Mouse (Mus musculus): ENCODE results near the gene Evi5.

Evi5 gene

DNA sequence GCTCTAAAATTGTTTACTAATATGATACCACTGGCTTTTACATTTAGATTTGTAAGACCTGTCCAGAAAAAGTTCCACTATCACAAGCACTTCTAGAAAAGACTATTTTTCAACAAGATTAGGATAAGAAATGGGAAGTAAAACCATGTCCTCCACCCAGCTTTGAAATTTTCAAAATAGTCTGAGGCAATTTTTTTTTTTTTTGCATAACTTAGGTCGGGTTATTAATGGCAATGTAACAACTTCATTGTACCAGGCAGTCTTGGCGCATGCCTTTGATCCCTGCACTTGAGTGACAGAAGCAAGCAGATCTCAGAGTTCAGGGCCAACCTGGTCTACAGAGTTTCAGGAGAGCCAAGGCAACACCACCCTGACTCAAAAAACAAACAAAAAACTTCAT, 5.2 kb downstream of the Evi5 start:
- no peak for DNase-seq

DNA sequence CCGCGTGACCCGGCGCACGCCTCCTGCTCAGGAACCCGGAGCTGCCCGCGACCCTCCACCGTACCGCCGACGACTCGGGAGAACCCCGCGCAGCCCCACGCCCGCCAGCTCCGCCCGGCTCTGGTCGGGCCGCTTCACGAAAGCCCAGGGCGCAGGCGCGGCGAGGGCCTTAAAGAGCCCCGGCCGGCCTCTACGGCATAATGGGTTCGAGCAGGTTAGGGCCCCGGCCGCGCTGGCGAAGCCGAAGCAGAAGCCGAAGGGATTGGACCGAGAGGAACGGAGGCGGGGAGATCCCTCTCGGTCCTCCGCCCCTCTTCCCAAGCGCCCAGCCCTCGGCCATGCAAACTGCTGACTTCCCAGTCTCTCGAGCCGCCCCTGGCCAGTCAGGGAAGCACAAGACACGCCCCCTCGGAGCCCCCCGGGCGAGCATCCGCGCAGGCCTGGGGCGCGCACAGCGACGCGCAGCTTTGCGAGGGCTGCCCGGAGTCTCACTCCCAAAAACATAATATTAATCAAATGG, 5.9 kb downstream of the Evi5 start:
- DNase-seq: peak; percentile 87

DNA sequence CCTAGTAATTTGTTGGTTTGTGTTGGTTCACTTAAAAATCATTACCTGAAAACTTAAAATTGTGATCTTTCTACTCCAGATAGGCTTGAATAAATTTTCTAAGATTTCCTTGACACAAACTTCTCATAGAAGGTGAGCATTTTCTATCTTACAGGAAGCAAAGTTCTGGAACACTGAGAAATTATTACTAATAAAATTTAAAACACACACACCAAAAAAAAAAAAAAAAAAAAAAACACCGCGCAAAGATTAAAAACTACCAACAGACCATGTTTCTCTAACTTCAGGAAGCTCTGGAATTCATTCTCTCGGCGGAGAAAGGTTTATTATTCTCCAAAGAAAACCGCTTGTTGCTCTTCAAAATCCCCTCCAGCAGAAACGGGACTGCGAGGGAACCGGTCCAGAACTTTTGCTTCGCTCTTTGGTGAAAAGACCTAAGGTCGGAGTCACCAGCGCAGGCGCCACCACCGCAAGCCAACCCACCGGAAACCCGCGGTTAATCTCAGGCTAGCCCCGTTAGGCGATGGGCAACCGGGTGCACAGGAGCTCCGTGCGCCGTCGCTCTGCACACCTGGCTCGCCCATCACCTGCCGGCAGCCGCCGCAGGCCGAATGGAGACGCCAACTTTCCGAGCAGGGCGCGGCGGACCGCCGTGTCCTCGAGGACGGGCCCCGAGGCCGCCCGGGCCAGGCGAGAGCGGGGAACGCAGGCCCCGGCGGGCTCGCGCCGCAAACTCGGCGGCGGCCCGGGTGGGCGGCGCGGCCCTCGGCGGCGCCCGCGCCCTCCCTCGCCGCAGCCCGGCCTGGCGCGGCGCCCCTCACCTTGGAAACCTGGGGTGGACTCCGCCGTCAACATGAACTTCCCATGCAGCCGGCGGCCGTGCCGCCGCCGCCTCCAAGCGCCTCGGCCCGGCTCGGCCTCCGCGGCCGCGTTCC, 6.7 kb downstream of the Evi5 start:
- peak; percentile 64 for DNase-seq

DNA sequence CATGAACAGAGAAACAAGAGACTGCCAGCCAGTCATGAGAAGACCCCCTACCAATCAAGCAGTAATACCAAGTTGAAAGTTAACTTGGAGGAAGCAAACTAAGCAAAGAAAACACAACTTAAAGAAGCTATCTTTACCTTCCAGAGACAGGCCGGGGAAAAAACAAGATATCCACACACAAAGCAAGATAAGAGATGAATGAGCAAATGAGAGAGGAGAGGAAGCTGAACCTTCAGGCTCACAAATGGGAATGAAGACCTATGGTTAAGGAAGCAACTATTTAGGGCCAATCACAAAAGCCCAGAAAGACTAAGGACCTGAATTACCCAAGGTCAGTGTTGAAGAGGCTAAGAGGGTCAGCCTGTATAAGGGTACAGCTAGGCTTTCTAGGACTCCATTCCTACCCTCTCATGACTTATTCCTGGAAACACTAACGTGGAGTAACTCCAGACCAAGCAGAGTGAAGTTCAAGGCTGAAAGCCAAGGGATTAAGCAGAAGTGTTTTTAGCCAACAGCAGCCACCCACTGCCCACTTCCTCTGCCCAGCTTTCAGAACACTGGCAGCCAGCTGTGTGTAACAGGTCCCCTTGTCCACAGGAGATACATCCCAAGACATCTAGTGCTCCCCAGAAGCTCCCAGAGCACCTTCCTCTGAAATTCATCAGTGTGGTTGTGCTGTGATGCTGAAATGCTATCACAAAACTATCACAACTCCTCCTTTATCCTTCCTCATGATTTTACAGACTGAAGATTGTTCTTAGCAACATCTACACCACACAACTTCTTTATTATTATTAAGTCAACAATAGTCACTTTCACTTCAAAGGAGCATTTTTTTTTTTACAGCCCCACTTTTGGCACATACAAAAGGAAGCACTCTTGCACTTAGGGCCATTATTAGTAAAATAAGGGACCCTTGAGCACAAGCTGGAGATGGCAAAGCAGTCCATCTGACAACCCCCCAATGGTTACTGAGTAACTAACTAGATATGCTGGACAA, 8.5 kb downstream of the Evi5 start:
- DNase-seq: no peak

DNA sequence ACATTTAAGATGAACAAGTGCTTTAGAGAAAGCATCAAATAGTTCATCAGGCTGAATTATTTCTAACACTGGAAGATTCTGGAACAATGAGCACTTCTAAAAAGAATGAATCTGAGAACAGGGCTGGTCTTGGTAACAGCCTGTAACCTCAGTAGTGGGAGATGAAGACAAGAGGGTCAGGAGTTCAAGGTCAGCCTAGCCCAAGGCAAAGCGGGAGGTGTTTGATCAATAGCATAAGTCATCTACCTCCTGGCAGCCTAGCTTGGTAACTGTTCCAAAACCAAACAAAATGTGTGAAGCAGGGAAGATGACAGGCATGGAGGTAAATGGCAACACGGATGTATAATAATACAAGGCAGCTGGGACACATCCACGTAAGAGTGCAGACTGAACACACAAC, 10.9 kb downstream of the Evi5 start:
- no peak for DNase-seq

DNA sequence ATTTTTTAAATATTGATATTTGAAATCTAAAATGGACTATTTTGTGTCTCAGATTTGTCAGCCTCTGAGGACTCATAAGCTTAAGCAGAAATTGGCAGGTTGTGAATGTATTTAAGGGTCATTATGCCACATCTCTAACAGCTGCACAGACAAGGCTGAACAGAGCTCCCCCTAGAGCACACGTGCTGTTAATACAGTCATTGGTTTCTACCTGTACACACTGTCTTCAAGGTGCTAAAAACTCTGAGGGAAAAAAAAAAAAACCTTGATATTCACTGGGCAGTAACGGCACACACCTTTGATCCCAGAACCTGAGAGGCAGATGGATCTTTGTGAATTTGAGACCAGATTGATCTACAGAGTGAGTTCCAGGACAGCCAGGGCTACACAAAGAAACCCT, 15.9 kb downstream of the Evi5 start:
- DNase-seq: no peak

DNA sequence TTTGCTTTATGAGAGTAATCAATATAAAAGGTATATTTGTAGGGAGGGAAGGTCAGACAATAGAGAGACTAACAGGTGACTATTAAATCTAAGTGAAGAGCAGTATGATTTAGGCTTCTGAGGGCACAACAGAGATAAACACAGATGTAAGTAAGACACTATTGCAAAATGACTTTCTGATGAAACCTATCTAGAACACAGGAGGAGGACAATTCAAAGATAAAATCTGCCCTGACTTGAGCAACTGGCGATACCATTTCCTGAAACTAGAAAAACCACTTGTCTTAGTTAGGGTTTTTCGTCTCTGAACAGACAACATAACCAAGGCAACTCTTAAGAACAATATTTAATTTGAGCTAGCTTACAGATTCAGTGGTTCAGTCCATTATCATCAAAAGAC, 19.4 kb downstream of the Evi5 start:
- no peak for DNase-seq

DNA sequence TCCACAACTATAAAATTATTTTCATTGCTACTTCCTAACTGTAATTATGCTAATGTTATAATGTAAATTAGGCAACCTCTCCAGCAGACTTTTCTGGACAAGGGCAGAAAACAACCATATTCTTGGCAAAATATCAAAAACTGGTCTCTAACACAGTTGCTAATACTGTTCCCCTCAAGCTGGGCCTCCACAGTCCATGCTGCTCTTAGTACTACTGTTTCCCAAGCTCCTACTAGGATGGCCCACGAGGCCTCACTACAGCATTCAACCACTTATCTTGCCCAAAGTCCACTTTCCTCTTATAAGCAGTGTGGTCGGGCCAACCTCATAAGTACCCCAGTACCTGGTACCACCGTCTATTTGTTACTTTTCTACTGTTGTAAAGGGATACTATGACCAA, 20.4 kb downstream of the Evi5 start:
- no peak for DNase-seq

DNA sequence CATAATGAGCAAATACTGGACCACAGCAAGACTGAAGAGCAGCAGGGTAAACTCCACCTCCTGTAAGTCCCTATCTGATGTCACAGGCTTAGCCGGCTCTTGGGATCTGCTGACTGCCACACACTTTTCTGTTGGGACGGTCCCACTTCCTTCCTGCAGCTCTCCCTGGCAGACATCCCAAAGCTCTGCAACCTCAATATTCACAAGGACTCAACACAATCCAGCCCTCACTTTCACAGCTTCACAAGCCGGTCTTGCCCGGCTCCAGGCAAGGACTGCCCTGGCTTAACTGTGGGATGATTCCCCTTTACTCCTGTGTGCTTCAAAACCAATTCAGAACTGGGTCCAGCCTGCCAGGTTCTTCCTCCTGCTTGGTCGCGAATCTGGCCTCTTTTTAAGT, 21.1 kb downstream of the Evi5 start:
- no peak for DNase-seq

DNA sequence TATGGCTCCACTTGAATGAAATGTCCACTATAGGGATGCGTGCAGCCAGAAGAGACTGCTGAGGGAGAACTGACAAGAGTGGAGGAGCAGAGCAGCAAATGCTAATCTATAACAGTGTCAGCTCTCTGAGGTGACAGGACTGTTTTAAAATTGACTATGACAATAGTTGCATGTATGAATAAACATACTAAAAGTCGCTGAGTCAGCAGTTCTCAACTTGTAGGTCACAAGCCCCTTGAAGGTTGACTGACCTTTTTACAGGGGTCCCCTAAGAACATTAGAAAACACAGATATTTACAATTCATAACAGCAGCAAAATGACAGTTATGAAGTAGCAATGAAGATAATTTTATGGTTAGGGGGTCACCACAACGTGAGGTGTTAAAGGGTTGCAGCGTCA, 25.9 kb downstream of the Evi5 start:
- no peak for DNase-seq

DNA sequence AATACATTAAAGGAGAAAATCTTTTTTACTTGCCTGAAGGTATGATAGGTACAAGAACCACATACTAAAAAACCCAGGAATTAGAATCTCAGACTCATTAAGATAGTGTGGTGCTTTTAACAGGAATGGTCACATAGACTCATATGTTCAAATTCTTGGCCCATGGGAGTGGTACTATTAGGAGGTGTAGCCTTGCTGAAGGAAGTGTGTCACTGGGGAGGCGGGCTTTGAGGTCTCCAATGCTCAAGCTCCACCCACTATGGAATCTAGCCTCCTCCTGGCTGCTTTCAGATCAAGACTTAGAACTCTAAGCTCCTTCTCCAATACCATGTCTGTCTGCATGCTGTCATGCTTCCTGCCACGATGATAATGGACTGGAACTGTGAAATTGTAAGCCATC, 27.1 kb downstream of the Evi5 start:
- DNase-seq: no peak

DNA sequence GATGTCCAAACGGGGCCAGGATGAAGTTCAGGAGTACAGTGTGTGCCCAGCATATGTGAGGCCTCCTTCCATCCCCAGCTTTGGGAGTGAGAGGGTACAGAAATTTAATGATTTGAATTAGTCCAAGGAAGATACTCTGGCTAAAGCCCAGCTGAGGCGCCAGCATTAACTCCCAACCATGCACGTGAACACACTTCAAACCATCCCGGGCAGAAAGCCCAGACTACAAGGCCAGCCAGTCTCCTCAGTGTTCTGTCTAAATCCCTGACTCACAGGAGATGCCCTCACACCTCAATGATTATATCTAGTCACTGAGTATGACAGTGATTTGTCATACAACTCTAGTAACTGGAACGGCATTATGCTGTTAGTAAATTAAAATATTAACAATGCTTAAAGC, 27.6 kb downstream of the Evi5 start:
- peak; percentile 14 for DNase-seq

DNA sequence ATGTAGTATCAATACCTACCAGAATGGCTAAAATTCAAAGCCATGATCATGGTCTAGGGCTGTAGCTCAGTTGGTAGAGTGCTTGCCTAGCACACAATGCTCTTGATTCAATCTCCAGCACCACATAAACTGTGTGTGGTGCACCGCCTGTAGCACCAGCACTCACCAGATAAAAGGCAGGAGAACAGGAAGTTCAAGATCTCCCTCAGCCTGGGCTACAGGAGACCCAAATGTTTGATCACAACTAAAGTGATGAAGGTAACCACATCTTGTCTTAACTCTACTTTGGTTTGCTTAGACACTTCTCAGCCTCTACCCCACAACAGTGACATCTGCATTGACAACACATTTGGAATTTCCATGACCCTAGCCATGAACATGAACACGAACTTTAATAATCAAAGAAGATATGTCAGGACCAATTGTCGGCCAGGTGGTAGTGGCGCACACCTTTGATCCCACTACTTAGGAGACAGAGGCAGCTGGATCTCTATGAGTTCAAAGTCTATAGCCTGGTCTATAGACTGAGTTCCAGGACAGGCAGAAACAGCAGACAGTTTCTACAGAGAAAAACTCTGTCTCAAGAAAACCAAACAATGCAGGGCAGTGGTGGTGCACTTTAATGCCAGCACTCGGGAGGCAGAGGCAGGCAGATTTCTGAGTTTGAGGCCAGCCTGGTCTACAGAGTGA, 34.2 kb downstream of the Evi5 start:
- no peak for DNase-seq

DNA sequence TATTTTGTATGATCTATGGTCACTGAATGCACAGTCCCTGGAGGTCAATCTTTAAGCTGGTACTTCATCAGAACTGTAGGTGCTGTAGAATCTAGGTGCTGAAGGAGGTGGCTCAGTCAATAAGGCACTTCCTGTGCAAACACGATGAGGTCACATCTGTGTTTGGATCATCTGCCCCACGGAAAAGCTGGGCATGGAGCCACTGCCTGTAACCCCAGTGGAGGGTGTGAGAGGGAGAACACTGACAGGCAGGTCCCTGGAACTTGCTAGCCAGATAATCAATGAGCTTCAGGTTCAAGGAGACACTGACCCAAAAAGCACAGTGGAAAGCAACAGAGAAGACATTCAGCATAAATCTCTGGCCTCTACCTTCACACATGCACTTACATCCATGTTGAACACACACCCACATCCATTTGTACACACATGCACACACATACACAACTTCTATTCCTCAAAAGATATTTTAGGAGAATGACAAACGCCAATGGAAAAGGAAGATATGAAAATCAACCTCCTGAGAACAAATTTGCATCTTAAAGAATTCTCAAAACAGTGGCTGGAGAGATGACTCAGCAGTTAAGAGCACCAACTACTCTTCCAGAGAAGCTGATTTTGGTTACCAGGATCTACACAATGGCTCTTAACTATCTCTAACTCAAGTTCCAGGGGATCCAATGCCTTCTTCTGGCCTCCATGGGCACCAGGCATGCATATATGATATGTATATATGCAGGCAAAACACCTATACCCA, 35.8 kb downstream of the Evi5 start:
- DNase-seq: no peak

DNA sequence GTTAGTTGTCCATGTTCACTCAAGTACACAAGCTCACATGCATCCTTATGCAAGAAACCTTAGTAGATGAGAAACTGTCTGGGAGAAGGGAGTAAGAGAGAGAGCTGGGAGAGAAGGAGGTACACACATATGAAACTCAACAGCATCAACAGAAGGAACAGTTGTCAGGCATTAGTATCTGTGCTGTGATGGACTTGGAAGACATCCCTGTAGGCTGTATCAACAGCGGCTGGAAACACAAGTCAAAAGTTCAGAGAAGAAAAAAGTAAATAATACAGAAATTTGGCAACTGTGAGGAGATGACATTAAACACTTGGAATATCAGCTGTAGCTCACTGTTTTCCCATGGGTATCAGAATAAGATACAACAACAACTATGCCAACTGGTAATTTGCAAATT, 40.6 kb downstream of the Evi5 start:
- no peak for DNase-seq

DNA sequence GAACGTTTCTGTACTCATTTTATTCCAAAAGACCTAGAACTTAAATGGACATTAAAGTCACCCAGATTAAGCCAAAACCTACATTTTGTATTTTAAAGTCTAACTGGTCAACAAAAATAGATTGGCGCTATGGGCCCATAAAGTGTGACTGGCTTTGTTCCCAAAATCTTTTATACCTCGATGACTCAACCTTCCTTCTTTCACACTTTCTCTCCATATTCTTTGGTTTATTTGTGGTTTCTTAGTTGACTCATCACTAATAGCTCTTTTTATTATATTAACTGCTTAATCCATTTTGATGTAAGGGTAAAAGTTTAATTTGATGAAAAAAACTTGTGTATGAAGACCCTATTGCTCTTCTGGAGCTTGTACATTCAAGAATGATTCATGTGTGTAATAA, 43.6 kb downstream of the Evi5 start:
- DNase-seq: no peak

DNA sequence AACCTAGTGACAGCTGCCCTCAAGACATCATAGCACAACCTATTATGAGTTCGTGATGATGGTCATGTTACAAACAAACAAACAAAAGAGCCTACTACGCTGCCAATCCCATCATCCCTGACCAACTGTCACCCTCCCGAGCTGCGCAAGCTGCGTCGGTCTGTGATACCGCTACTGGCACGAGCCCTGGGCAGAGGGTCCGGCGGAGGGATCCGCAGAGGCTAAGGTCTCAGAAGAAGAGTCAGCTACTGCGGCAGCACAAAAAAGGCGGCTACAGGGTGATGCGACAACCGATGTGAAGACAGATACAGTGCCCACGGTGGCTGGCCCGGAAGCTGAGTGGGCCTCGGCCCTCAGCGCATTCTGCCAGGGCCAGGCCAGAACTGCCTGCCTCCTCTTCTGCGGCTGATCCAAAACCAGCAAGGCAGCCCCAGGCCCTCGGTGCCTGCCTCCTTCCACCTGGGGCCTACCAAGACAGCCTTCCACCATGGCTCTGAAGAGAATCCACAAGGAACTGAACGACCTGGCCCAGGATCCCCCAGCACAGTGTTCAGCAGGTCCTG, 44.8 kb downstream of the Evi5 start, which contains the start of gene Ube2d2b:
Gene Ube2d2b, plus strand, starts transcription at position 102 of the 563 bp plus-strand sequence.
- no peak for DNase-seq

DNA sequence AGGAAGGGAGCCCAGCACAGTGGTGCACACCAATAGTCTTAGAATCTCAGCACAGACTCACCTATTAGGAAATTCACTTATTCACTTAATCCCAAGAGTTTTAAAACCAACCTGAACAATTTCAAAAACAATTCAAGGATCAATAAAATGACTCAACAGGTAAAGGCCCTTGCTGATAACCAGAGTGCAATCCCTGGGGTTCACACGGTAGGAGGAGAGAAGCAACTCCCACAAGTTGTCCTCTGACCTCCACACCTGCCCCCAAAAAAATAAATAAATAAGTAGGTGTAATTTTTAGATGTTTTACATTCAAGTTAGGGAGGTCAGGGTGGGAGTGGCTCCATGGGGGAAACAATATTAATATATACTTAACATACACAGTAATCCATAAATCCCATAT, 52.4 kb downstream of the Evi5 start:
- no peak for DNase-seq

DNA sequence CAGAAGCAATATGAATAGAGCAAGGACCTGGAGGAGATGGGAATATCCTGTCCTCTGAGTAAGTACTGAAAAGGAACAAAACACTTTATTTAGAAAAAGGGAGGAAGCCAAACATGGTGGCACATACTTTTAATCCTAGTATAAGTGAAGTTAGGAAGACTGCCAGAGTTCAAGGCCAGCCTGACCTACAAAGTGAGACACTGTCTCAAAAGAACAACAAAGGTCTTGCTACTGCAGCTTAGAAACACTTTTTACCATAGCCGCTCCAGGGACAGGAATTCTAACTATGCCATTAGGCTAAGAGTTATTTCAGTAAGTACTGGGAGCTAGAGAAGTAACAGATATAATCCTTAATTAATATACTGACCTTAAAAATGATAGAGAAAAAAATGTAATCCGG, 60.3 kb downstream of the Evi5 start:
- no peak for DNase-seq

DNA sequence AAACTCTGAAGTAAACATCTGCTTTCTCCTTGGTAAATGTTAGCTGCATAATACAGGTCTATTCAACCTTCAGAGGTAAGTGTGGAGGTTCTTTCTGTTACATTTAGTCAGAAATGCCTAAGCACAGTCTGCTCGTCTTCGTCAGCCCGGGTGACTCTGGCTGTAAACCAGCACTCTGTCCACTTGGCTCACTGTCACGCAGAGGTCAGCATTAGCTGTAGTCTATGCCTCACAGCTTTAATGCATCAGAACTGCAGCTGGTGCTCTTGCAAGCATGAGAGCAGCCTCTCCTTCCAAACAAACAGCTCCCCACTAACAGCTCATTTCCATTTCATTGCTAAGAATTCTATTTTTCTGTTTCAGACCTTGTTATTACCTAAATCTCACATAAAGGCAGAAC, 67.4 kb downstream of the Evi5 start:
- no peak for DNase-seq

DNA sequence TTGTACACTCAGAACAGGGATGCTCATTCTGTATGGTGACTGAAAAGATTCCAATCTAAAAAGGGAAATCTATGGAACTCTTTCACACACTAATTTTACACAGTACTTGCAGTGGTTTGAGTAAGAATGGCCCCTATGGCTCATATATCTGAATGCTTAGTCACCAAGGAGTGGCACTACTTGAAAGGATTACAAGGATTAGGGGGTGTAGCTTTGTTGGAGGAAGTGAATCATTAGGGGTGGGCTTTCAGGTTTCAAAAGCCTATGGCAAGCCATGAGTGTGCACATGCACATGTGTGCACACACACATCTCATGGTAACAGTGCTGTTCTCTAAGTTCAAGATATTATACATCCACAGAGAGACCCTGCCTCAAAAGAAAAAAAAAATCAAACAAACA, 72.3 kb downstream of the Evi5 start:
- DNase-seq: no peak

DNA sequence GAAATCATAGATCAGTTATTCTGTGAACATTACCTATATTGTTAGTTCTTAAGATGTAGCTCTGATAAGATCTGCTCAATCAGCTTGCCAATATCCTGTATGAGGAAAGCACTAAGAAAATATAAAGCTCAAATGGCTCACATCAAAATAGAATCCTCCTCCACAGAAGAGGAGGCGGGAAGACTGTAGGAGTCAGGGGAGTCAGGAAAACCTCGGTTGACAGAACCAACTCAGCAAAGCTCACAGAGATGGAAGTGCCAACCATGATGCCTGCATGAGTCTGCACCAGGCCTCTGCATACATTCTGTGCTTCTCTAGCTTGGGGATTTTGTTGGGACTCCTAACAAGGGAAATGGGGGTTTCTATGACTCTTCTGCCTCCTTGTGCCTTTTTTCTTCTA, 73.7 kb downstream of the Evi5 start:
- no peak for DNase-seq
